Mouse (Mus musculus): ENCODE data around the gene Tspyl2. TPM values are rescaled to one million over a fixed set of nuclear protein-coding genes. Genes with fewer than 3 reads are reported as not detected.

The Tspyl2 gene
- polyA plus RNA-seq, 1 experiment from 2014 or later: 56.4 TPM

Other genes with a start within 250 kb of the Tspyl2 start
- 3.2 TPM in 2 replicates for gene Iqsec2, start 198.2 kb downstream of the Tspyl2 start, polyA plus RNA-seq (2015; fragmentation: Nextera tagmentation; extraction: Ambion mirVana)
- gene Kdm5c, start 109.4 kb downstream of the Tspyl2 start, polyA plus RNA-seq (2015; fragmentation: Nextera tagmentation; extraction: Ambion mirVana): 39.6 and 45.6 TPM in 2 replicates
- 29.7 and 31.7 TPM in 2 replicates for gene Kantr, start 14.9 kb downstream of the Tspyl2 start, polyA plus RNA-seq (2015; fragmentation: Nextera tagmentation; extraction: Ambion mirVana)
- gene Gpr173, start 26.3 kb upstream of the Tspyl2 start, polyA plus RNA-seq (2015; fragmentation: Nextera tagmentation; extraction: Ambion mirVana): 10.8 and 12.2 TPM in 2 replicates
- not detected in 2 replicates for gene Cldn34a, start 220.9 kb upstream of the Tspyl2 start, polyA plus RNA-seq (2015; fragmentation: Nextera tagmentation; extraction: Ambion mirVana)